In genomic region chr14:26668371-26669291, GRCm38 (mm10) we compare ENCODE assay signal across 7 mouse cellular contexts. TPM values are rescaled to one million over a fixed set of nuclear protein-coding genes. Genes with fewer than 3 reads are reported as not detected.
DNase-seq lines count a peak whose midpoint lies in the region; ATAC-seq lines count a peak whose summit lies in the region.

No protein-coding gene starts in this region.

- no peaks in the 10 kb centered on the region for H3K9me3 ChIP-seq in intestine, embryonic 16.5 days (ENCODE audit: control insufficient read depth, low read length)
- no peaks in the 10 kb centered on the region for H3K9me3 ChIP-seq in limb, embryonic 10.5 days (replicated peaks)
- H3K9me3 ChIP-seq in midbrain, embryonic 11.5 days (ENCODE audit: control insufficient read depth, low read length) = no peaks in the 10 kb centered on the region

- WGBS in intestine, embryonic 16.5 days = under 1% methylated on average over 73 of the region's 73 CpGs
- 2% methylated on average over 73 of the region's 73 CpGs for WGBS in limb, embryonic 10.5 days
- WGBS in midbrain, embryonic 11.5 days = 1% methylated on average over 73 of the region's 73 CpGs

- H3K4me3 ChIP-seq in intestine, embryonic 16.5 days (ENCODE audit: low read length) = peak overlapping the region; percentile 88
- peak overlapping the region; percentile 97 for H3K4me3 ChIP-seq in limb, embryonic 10.5 days
- H3K4me3 ChIP-seq in midbrain, embryonic 11.5 days (ENCODE audit: low read depth, low read length) = peak overlapping the region; percentile 96

- H3K27ac ChIP-seq in intestine, embryonic 16.5 days (ENCODE audit: low read length) = peak overlapping the region; percentile 92
- H3K27ac ChIP-seq in limb, embryonic 10.5 days = peak overlapping the region; percentile 97
- peak overlapping the region; percentile 71 for H3K27ac ChIP-seq in midbrain, embryonic 11.5 days (ENCODE audit: low read depth, low read length)

- peak; percentile 43 for DNase-seq in T-cell, adult 2 months (ENCODE audit: low spot score)
- peak; percentile 6 for DNase-seq in cerebellum, adult 8-10 months
- peak; percentile 46 to 66 for DNase-seq in frontal cortex, postnatal 36 days (ENCODE audit: low spot score in 2 of 2)
- peak; percentile 56 for DNase-seq in limb, embryonic 10.5 days (ENCODE audit: low spot score)
- DNase-seq in midbrain, embryonic 11.5 days (ENCODE audit: low spot score, missing footprints) = peak; percentile 93
- peak; percentile 23 to 33 for DNase-seq in spleen, adult 18-20 months

- no peaks in the 10 kb centered on the region; the same call in 1 of the 2 replicates for H3K36me3 ChIP-seq in intestine, embryonic 16.5 days (ENCODE audit: control insufficient read depth, insufficient read depth, low read length)
- peaks cover 28% of the 10 kb centered on the region for H3K36me3 ChIP-seq in limb, embryonic 10.5 days
- peaks cover 3% of the 10 kb centered on the region; the same call in 1 of the 2 replicates for H3K36me3 ChIP-seq in midbrain, embryonic 11.5 days (ENCODE audit: control insufficient read depth, insufficient read depth, low read length)

- peak overlapping the region; percentile 87 for H3K9ac ChIP-seq in intestine, embryonic 16.5 days (ENCODE audit: low read depth, low read length)
- H3K9ac ChIP-seq in midbrain, embryonic 11.5 days (ENCODE audit: low read length) = peak overlapping the region; percentile 86

- H3K4me1 ChIP-seq in intestine, embryonic 16.5 days (ENCODE audit: control insufficient read depth, insufficient read depth, low read length) = peaks cover 8% of the 10 kb centered on the region; the same call in 1 of the 2 replicates
- H3K4me1 ChIP-seq in limb, embryonic 10.5 days = peaks cover 23% of the 10 kb centered on the region
- H3K4me1 ChIP-seq in midbrain, embryonic 11.5 days (ENCODE audit: control insufficient read depth, insufficient read depth, low read length) = peaks cover 18% of the 10 kb centered on the region

- peak overlapping the region; percentile 82 for H3K4me2 ChIP-seq in intestine, embryonic 16.5 days (ENCODE audit: low read depth, low read length)
- H3K4me2 ChIP-seq in midbrain, embryonic 11.5 days = peak overlapping the region; percentile 84

- peak; percentile 43 for ATAC-seq in intestine, embryonic 16.5 days
- peak; percentile 72 for ATAC-seq in midbrain, embryonic 11.5 days (ENCODE audit: low FRiP score)

- no peaks in the 10 kb centered on the region for H3K27me3 ChIP-seq in intestine, embryonic 16.5 days (replicated peaks; ENCODE audit: control insufficient read depth, insufficient read depth, low read length)
- H3K27me3 ChIP-seq in limb, embryonic 10.5 days (ENCODE audit: low read depth, poor library complexity, severe bottlenecking) = no peaks in the 10 kb centered on the region
- H3K27me3 ChIP-seq in midbrain, embryonic 11.5 days (ENCODE audit: control insufficient read depth, insufficient read depth, low read length) = no peaks in the 10 kb centered on the region

RNA-seq across cellular contexts. Expression of gene Pde12, which starts 1.1 kb away (rescaled TPM):
- polyA plus RNA-seq in intestine, embryonic 16.5 days (2015; fragmentation: Nextera tagmentation; extraction: Ambion mirVana) = 8.9 and 9.8 TPM in 2 replicates
- 12.6 and 12.9 TPM in 2 replicates for polyA plus RNA-seq in limb, embryonic 10.5 days (2016; fragmentation: Nextera tagmentation; extraction: Ambion mirVana)
- polyA plus RNA-seq in midbrain, embryonic 11.5 days (2014; fragmentation: Nextera tagmentation; extraction: Ambion mirVana) = 12.4 and 13.7 TPM in 2 replicates

RNA-seq across cellular contexts. Expression of gene Dnah12, which starts 24.4 kb away (rescaled TPM):
- polyA plus RNA-seq in intestine, embryonic 16.5 days (2015; fragmentation: Nextera tagmentation; extraction: Ambion mirVana) = 0.06 and 0.07 TPM in 2 replicates
- polyA plus RNA-seq in limb, embryonic 10.5 days (2016; fragmentation: Nextera tagmentation; extraction: Ambion mirVana) = not detected in 2 replicates
- 0.06 TPM in 1 of 2 replicates, not detected in the other for polyA plus RNA-seq in midbrain, embryonic 11.5 days (2014; fragmentation: Nextera tagmentation; extraction: Ambion mirVana)

RNA-seq across cellular contexts. Expression of gene Arf4, which starts 30.8 kb away (rescaled TPM):
- polyA plus RNA-seq in intestine, embryonic 16.5 days (2015; fragmentation: Nextera tagmentation; extraction: Ambion mirVana) = 615 and 619 TPM in 2 replicates
- 464 and 513 TPM in 2 replicates for polyA plus RNA-seq in limb, embryonic 10.5 days (2016; fragmentation: Nextera tagmentation; extraction: Ambion mirVana)
- polyA plus RNA-seq in midbrain, embryonic 11.5 days (2014; fragmentation: Nextera tagmentation; extraction: Ambion mirVana) = 586 and 633 TPM in 2 replicates

Comparison
In these comparisons a context has a peak if more than half of its experiments do, and no peak if none do; other contexts are left out.
1. Peak in every context shown above with its lines: DNase-seq, ATAC-seq, H3K4me3 ChIP-seq and H3K27ac ChIP-seq.
2. DNase-seq: peak in every context shown above with its lines; median percentile 93 in midbrain, embryonic 11.5 days; 56 in frontal cortex, postnatal 36 days; 56 in limb, embryonic 10.5 days; 43 in T-cell, adult 2 months; 28 in spleen, adult 18-20 months; 6 in cerebellum, adult 8-10 months.